Mouse (Mus musculus): ENCODE data around the gene Mtch2. TPM values are rescaled to one million over a fixed set of nuclear protein-coding genes. Genes with fewer than 3 reads are reported as not detected.

Gene Mtch2
- total RNA-seq, 4 experiments from 2014 or later: 115 to 131 (median 120) TPM

DNA sequence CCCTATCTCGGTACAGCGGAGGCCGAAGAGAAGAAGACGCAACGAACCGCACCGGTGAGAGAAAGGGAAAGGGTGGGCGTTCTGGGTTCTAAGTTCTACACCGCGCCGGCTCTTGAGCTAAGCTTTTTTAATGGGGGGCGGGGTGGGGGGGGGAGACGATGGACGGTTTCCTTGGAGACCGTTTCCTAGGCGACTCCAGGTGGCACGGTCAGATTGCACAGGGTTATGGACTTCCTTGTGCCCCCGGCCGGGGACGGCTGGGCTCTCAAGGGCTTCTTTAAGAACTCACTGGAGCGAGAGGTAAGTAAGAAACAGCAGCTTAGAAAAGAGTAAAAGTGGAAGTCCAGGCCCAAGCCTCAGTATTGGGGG, 57.9 kb downstream of the Mtch2 start:
- DNase-seq (ENCODE audit: low spot score in 2 of 2): no peak

GRCm38 (mm10) chr2:90906721-90907120, 59.8 kb downstream of the Mtch2 start:
- DNase-seq (ENCODE audit: low spot score in 2 of 2): no peak

DNA sequence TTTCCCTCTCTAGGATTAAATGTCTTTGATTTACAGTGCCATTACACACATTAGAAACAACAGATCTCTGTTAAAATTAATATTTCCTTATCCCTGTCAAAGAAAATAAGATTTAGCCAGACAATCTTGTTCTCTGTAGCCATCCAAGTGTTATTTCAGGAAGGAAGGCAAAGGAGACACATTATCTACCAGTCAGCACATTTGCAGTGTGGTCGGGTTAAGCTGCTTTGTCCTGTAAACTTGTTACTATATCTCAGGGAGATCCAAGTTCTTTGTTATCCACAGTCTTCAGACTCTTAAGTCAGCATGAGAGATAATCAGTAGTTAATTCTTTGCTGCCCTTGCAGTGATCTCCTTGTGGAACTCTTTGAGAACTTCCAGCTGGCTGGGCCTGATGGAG, 63.9 kb downstream of the Mtch2 start:
- no peak for DNase-seq (ENCODE audit: low spot score in 2 of 2)

GRCm38 (mm10) chr2:90911668-90912067, 64.7 kb downstream of the Mtch2 start:
- no peak for DNase-seq (ENCODE audit: low spot score in 2 of 2)

DNA sequence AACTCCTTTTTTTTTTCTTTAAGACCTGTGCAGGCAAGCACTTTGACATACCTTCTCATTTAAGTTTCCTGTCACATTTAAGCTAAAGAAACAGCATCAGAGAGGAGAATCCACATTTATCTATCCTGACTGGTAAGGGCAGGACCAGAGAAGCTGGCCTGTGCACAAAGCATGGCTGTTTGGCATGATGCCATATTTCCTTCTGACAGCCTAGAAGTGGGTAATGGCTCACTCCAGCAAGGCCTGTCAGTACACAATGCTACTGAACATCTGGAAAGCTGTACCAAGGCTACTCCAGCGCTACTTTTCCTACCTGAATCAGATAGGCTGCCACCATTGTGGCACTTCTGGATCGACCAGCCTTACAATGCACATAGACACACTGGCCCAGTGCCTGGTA, 66.7 kb downstream of the Mtch2 start:
- DNase-seq (ENCODE audit: low spot score in 2 of 2): no peak

- no peak for DNase-seq (ENCODE audit: low spot score in 2 of 2)
Observed at GRCm38 (mm10) chr2:90915516-90915915, 68.6 kb downstream of the Mtch2 start.

Other genes starting within 250 kb of the Mtch2 start
- 10 to 100 TPM; 17.8 to 27.1 (median 22.5) TPM for gene Nup160, start 169.9 kb upstream of the Mtch2 start, total RNA-seq (2022)
- gene Fnbp4, start 101.8 kb upstream of the Mtch2 start, total RNA-seq (2022): 10 to 100 TPM; 57.8 to 83.0 (median 62.5) TPM
- 1 to 10 TPM; 1.1 to 2.0 (median 1.5) TPM for gene Agbl2, start 64.4 kb upstream of the Mtch2 start, total RNA-seq (2022)
- gene C1qtnf4, start 38.7 kb downstream of the Mtch2 start, total RNA-seq (2022): 100 to 1,000 TPM; 162 to 176 (median 166) TPM
- 10 to 100 TPM; 32.5 to 45.7 (median 34.0) TPM for gene Kbtbd4, start 57.6 kb downstream of the Mtch2 start, total RNA-seq (2022)
- 100 to 1,000 TPM; 234 to 266 (median 248) TPM for gene Ndufs3, start 57.7 kb downstream of the Mtch2 start, total RNA-seq (2022)
- gene Celf1, start 93.2 kb downstream of the Mtch2 start, total RNA-seq (2022): 100 to 1,000 TPM; 119 to 137 (median 132) TPM
- gene Rapsn, start 188.5 kb downstream of the Mtch2 start, total RNA-seq (2022): under 1 TPM in 2 of 4 experiments, not detected in 2; 0.36 to 0.47 TPM
- gene Psmc3, start 206.9 kb downstream of the Mtch2 start, total RNA-seq (2022): 100 to 1,000 TPM; 180 to 209 (median 206) TPM
- gene Slc39a13, start 223.3 kb downstream of the Mtch2 start, total RNA-seq (2022): 10 to 100 TPM; 28.7 to 40.0 (median 33.1) TPM
- 10 to 100 TPM in 2 of 4 experiments, 1 to 10 TPM in 2; 3.8 to 17.2 (median 9.7) TPM for gene Spi1, start 235.2 kb downstream of the Mtch2 start, total RNA-seq (2022)